Mouse (Mus musculus) spleen, postnatal 10 days (tissue): ENCODE data around the gene Rpl21.

ENCODE experiments used
- DNase-seq, 2 experiments: peaks; one replicate each; pipeline ENCODE4 v3.0.0; 2021 to 2022; ENCODE audit warnings: low spot score in 2 of 2

The Rpl21 gene

GRCm38 (mm10) chr5:146832769-146833448 lies at the start of gene Rpl21:
Gene Rpl21, plus strand, starts transcription at chr5:146832890.
- DNase-seq = peak; percentile 95 to 100

- no peak for DNase-seq
Measured at GRCm38 (mm10) chr5:146783300-146783699, 49.4 kb upstream of the Rpl21 start.

GRCm38 (mm10) chr5:146783891-146784290 lies 48.8 kb upstream of the Rpl21 start:
- no peak for DNase-seq

GRCm38 (mm10) chr5:146786123-146786522 lies 46.6 kb upstream of the Rpl21 start:
- no peak for DNase-seq

- no peak for DNase-seq
Measured at GRCm38 (mm10) chr5:146789413-146789812, 43.3 kb upstream of the Rpl21 start.

- no peak for DNase-seq
Measured at GRCm38 (mm10) chr5:146790944-146791343, 41.7 kb upstream of the Rpl21 start.

- no peak for DNase-seq
Measured at GRCm38 (mm10) chr5:146792140-146792791, 40.4 kb upstream of the Rpl21 start.

GRCm38 (mm10) chr5:146793630-146794083 lies 39.0 kb upstream of the Rpl21 start:
- no peak for DNase-seq

GRCm38 (mm10) chr5:146794084-146794852 lies 38.4 kb upstream of the Rpl21 start:
- no peak for DNase-seq

GRCm38 (mm10) chr5:146794853-146795252 lies 37.8 kb upstream of the Rpl21 start, which contains the start of gene Usp12:
Gene Usp12, minus strand, starts transcription at chr5:146795006.
- DNase-seq = peak; percentile 98

- DNase-seq = no peak
Measured at GRCm38 (mm10) chr5:146795728-146796127, 37.0 kb upstream of the Rpl21 start.

GRCm38 (mm10) chr5:146798031-146798430 lies 34.7 kb upstream of the Rpl21 start:
- no peak for DNase-seq

GRCm38 (mm10) chr5:146806004-146806430 lies 26.7 kb upstream of the Rpl21 start:
- DNase-seq = no peak

GRCm38 (mm10) chr5:146809951-146810350 lies 22.7 kb upstream of the Rpl21 start:
- no peak for DNase-seq

GRCm38 (mm10) chr5:146812866-146813265 lies 19.8 kb upstream of the Rpl21 start:
- DNase-seq = no peak

- no peak for DNase-seq
Measured at GRCm38 (mm10) chr5:146813421-146813820, 19.3 kb upstream of the Rpl21 start.

- DNase-seq = no peak
Measured at GRCm38 (mm10) chr5:146815394-146815793, 17.3 kb upstream of the Rpl21 start.

GRCm38 (mm10) chr5:146817583-146817982 lies 15.1 kb upstream of the Rpl21 start:
- no peak for DNase-seq

GRCm38 (mm10) chr5:146818906-146819623 lies 13.6 kb upstream of the Rpl21 start:
- DNase-seq = no peak

- DNase-seq = no peak
Measured at GRCm38 (mm10) chr5:146823005-146823404, 9.7 kb upstream of the Rpl21 start.

GRCm38 (mm10) chr5:146829528-146829927 lies 3.2 kb upstream of the Rpl21 start:
- peak; percentile 26 to 46 for DNase-seq

GRCm38 (mm10) chr5:146832435-146832768 lies 288 bp upstream of the Rpl21 start:
- DNase-seq = no peak
